Mouse (Mus musculus): Measurements from ENCODE around the gene Rab15.
"Not testable (repeated sequence)": the region's sequence is repeated elsewhere in the genome, so short reads cannot be mapped to it uniquely, and the experiment has no call there.

Rab15 gene

GRCm38 (mm10) chr12:76818908-76819307 lies 3.8 kb downstream of the Rab15 start:
- DNase-seq (ENCODE audit: low spot score in 2 of 2): no peak

GRCm38 (mm10) chr12:76818120-76818519 lies 4.6 kb downstream of the Rab15 start:
- no peak for DNase-seq (ENCODE audit: low spot score in 2 of 2)

GRCm38 (mm10) chr12:76817176-76817575 lies 5.5 kb downstream of the Rab15 start:
- no peak for DNase-seq (ENCODE audit: low spot score in 2 of 2)

DNA sequence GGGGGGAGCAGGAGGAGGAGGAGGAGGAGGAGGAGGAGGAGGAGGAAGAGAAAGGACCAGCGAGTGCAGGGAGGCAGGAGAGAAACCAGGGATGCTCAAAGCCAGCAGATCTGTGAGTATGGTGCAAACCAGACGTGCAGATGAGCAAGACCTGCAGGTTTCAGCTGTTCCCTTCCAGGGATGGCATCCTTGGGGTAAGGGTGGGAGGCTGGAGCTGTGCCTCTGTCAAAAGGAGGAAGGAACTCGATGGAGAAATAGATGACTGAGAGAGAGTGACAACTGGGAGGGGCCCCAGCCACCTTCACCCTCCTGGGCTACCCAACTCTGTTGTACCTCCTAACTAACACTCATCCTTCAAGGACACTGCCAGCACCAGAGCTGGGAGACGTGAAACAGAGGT lies 6.0 kb downstream of the Rab15 start:
- no peak for DNase-seq (ENCODE audit: low spot score in 2 of 2)

DNA sequence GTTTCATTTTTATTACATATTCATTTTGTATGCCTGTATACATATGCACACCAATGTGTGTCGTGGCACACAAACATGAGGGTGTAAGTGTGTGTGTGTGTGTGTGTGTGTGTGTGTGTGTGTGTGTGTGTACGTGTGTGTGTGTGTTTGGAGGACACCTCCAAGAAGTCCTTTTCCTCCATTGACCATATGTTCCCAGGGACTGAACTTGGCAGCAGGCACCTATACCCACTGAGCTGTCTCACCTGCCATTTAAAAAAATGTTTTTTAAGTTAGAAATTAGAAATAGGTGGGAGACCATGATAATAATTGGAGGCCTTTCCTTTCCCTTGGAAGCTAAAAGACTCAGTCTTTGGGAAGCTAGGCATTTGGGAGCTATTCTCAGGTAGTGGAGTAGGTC lies 8.6 kb downstream of the Rab15 start:
- no peak for DNase-seq (ENCODE audit: low spot score in 2 of 2)

GRCm38 (mm10) chr12:76813543-76813942 lies 9.2 kb downstream of the Rab15 start:
- no peak for DNase-seq (ENCODE audit: low spot score in 2 of 2)

DNA sequence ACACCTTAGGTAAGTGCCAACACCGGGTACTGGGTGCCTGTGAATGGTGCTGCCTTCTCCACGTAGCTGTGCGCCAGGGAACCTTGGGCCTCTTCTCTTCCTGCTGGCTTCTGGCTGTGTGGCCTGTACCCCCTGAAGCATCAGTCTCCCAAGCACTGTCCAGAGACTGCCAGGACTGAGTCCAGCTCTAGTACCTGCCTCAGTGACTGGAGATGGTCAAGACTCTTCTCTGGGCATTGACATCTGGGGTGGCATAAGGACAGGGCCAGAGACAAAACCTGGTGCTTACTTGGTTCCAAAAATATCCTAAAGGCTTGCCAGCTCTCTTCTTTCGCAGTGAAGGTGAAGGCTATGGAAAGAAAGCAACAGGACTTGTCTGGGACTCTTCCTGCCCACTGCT lies 11.7 kb downstream of the Rab15 start:
- no peak for DNase-seq (ENCODE audit: low spot score in 2 of 2)

DNA sequence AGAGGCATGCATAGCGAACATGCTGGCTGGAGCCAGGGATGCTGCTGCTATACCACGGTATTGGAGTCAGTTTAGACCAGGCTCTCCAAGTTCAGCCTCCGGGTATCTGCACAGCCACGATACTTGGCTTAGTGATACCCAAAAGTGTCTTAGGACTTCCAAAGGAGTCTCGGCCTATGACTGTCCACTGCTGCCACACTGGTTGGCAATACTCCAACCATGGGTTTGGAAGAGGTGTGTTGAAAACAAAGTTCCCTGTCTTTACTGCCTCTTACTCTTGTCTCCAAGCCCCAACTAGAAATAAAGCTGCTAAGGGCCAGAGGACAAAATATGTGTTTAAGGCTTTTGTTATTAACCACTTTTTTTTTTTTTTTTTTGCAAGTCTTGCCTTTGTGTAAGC lies 12.2 kb downstream of the Rab15 start:
- DNase-seq (ENCODE audit: low spot score in 2 of 2): no peak

GRCm38 (mm10) chr12:76807796-76808195 lies 14.9 kb downstream of the Rab15 start:
- DNase-seq (ENCODE audit: low spot score in 2 of 2): no peak

DNA sequence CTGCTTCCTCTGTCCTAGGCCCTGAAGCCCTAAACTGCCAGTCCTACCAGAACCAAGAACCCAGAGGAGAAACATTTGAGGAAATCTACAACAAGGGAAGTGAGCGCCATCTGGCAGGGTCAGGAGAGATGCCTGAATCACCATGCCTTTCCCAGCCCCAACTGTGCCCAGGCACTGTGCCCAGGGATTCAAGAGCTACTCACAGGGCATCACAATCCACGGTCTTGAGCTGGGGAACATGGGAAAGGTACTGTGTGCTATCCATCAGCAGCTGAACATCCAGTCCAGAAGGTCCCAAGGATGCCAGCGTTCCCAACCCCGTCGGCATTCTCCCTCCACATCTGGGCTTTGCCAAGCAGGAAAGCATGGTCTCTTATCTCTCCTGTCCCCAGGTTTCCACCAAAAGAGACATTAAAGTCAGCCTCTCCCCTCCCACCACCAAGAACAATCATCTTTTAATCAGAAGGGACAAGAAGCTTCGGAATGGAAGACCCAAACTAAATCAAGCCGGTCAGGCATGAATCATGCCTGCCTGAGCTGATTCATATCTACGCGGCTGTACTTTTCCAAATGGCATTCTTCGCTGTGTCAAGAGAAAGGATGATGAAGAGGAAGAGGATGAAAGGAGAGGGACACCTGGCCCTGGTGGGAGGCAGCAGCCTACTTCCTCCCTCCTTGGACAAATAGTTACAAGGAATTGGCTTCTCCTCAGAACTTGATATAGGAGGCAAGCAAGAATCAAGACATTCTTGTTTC lies 17.5 kb downstream of the Rab15 start:
- DNase-seq (ENCODE audit: low spot score in 2 of 2): no peak

DNA sequence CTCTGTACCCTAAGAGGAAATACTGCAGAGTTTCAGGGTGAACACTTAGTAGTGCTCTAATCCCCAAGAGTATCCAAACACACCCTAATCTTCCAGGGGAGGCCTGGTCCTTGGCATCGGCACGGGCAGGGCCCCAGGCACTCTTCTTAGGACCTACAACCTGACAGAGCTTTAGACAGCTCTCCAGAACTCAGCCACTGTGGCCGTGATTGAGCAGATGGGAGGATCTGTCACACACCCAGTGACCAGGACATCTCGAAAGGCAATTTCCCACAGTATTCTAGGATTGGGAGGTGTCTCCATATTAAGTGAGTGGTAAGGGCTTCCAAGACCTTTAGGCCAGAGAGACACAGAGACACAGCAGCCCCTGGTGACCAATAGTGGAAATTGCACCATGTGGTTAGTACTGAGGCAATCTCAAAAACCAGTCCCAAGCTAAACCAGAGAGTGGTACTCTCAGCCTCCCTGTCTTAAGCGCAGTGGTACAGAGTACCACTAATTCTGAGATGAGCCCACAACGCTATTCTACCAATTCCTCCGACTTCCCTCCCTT lies 18.9 kb downstream of the Rab15 start:
- DNase-seq (ENCODE audit: low spot score in 2 of 2): peak; percentile 15 to 48

DNA sequence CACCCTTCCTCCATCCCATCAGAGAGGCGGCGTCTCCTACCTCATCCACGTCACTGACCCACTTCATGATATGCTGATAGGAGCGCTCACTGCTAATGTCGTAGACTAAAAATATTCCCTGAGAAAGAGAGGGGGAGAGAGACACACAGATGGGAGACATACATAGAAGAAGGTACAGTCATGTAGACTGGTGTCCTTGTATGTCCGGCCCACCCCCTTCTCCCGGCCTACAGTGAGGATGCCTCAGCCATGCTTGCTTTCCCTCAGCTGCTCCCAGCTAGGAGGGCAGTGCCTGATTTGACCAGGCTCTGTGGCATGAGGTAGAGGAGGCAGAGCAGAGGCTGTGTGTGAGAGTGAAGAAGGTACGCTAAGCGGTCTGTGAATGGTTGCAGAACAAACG lies 19.7 kb downstream of the Rab15 start:
- no peak for DNase-seq (ENCODE audit: low spot score in 2 of 2)

- DNase-seq (ENCODE audit: low spot score in 2 of 2): no peak
Measured at GRCm38 (mm10) chr12:76798008-76798720, 24.5 kb downstream of the Rab15 start.

- no peak for DNase-seq (ENCODE audit: low spot score in 2 of 2)
Measured at GRCm38 (mm10) chr12:76796938-76797539, 25.7 kb downstream of the Rab15 start.

DNA sequence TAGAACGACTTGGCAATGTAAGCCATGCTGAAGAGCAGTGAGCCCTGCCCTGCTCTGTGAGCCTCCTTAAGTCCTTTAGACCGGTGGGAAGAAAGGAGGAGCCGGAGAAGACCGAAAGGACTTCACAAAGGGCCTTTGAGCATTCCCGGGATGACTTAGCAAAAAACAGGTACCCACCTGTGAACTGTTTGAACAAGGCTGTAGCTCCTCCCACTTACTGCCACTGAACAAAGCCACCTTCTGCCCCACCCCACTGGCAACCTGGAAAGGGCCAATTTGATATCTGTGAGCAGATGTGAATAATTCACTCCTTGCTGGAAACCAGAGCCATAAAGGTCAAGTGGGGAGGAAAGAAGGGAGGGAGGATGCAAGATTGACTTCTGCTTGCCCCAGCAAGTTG lies 27.4 kb downstream of the Rab15 start, which contains the start of gene Gpx2:
TSS of gene Gpx2 (minus strand) at position 205 of the 400 bp plus-strand sequence.
- DNase-seq (ENCODE audit: low spot score in 2 of 2): no peak

- not testable (repeated sequence) for DNase-seq (ENCODE audit: low spot score in 2 of 2)
Measured at GRCm38 (mm10) chr12:76792540-76792939, 30.2 kb downstream of the Rab15 start.

- no peak for DNase-seq (ENCODE audit: low spot score in 2 of 2)
Measured at GRCm38 (mm10) chr12:76790446-76791084, 32.1 kb downstream of the Rab15 start.

- DNase-seq (ENCODE audit: low spot score in 2 of 2): no peak
Measured at GRCm38 (mm10) chr12:76784056-76784619, 38.6 kb downstream of the Rab15 start.

DNA sequence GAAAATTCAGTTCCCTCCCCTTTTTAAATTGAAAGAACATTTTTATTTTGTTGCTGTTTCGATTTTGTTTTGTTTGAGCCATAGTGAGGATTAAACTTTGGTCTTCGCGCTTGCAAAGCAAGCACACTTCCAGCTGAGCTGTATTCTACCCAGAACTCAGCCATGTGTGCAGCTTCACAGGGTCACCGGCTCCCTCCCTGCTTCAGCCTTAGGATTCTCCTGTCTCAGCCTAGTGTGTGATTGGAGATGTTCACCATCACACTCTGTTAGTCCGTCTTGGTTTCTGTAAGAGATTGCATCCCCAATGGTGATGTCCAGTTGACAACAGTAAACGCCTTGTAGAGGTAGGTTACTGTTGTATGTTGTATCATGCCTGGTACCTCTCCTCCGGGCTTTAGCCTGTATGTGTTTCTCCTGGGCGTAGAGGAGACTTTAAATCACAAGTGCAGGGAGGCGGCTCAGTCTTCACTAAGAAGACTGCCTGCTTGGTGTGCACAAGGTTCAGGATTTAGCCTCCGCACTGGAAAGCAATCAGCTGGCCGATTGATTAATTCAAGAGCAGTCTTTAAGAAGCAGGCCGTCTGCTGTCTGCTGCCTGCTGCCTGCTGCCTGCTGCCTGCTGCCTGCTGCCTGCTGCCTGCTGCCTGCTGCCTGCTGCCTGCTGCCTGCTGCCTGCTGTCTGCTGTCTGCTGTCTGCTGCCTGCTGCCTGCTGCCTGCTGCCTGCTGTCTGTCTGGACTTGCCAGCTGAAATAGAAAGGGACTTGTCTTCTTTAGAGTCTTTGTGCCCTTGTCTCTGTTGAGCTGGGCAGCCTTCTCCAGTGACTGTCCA lies 41.9 kb downstream of the Rab15 start:
- no peak for DNase-seq (ENCODE audit: low spot score in 2 of 2)

GRCm38 (mm10) chr12:76779951-76780350 lies 42.8 kb downstream of the Rab15 start:
- DNase-seq (ENCODE audit: low spot score in 2 of 2): no peak
